Mouse (Mus musculus) liver, embryonic 16.5 days (tissue): ENCODE measurements around the gene Otud1. TPM values are rescaled to one million over a fixed set of nuclear protein-coding genes. Genes with fewer than 3 reads are reported as not detected.

Source experiments
- ATAC-seq: fragments of 200-750 bp; cut with Nextera tagmentation; 2 replicates; pipeline ENCODE4 v1.8.0; 2017; ENCODE audit warnings: low read depth, mild to moderate bottlenecking, moderate number of reproducible peaks, moderate library complexity
- H3K27ac ChIP-seq: fragments of 300-500 bp; sonication (generic); 2 replicates; pipeline ENCODE4 v1.5.1; 2014; ENCODE audit warnings: mild to moderate bottlenecking, low read length
- H3K27me3 ChIP-seq: fragments of 300-500 bp; sonication (generic); 2 replicates; pipeline ENCODE4 v1.6.1; 2014; ENCODE audit warnings: low read depth, low read length, mixed read lengths; ENCODE audit not compliant: control insufficient read depth, insufficient read depth
- H3K36me3 ChIP-seq: fragments of 300-500 bp; sonication (generic); 2 replicates; pipeline ENCODE4 v1.6.1; 2014; ENCODE audit warnings: mild to moderate bottlenecking; ENCODE audit not compliant: control insufficient read depth, insufficient read depth
- H3K4me1 ChIP-seq: fragments of 300-500 bp; sonication (generic); 2 replicates; pipeline ENCODE4 v1.6.1; 2014; ENCODE audit warnings: low read depth, low read length, mixed read lengths; ENCODE audit not compliant: control insufficient read depth
- H3K4me2 ChIP-seq: fragments of 300-500 bp; sonication (generic); 2 replicates; pipeline ENCODE4 v1.6.1; 2014; ENCODE audit warnings: low read depth, low read length, mixed read lengths
- H3K4me3 ChIP-seq: fragments of 300-500 bp; sonication (generic); 2 replicates; pipeline ENCODE4 v1.5.1; 2014; ENCODE audit warnings: low read depth, mild to moderate bottlenecking, low read length
- H3K9ac ChIP-seq: fragments of 300-500 bp; sonication (generic); 2 replicates; pipeline ENCODE4 v1.6.1; 2014; ENCODE audit warnings: low read depth, low read length
- H3K9me3 ChIP-seq: fragments of 300-500 bp; sonication (generic); replicated peaks from 2 replicates; pipeline ENCODE4 v1.6.1; 2016; ENCODE audit warnings: low read length; ENCODE audit not compliant: control insufficient read depth
- WGBS: fragments of 180-500 bp; shearing (Covaris S2); extraction: QIAGEN DNeasy Blood & Tissue Kit; methylation state at CpG from one replicate; pipeline ENCODE4 v1.1.7; 2014; ENCODE audit not compliant: insufficient replicate concordance; 5-methylcytosine and 5-hydroxymethylcytosine counted together
- polyA plus RNA-seq: library from polyadenylated mRNA; unstranded; fragments of >200 nt; fragmentation: Nextera tagmentation; extraction: Ambion mirVana; gene quantifications from 2 replicates; pipeline ENCODE4 v1.2.1, GENCODE M21; 2015

Otud1 gene
- polyA plus RNA-seq, 1 experiment from 2014 or later: 0.73 TPM

- H3K4me2 ChIP-seq: no peak overlapping the region
- H3K4me3 ChIP-seq: no peak overlapping the region
- no peak overlapping the region for H3K27ac ChIP-seq
- H3K9me3 ChIP-seq: no peaks in the 10 kb centered on the region
- H3K4me1 ChIP-seq: peaks cover 13% of the 10 kb centered on the region
- H3K27me3 ChIP-seq: no peaks in the 10 kb centered on the region
- no peaks in the 10 kb centered on the region for H3K36me3 ChIP-seq
- no peak for ATAC-seq
- H3K9ac ChIP-seq: no peak overlapping the region
Measured at GRCm38 (mm10) chr2:19703020-19703613, 45.6 kb downstream of the Otud1 start.

GRCm38 (mm10) chr2:19703670-19704069 lies 46.1 kb downstream of the Otud1 start:
- Histone ChIP-seq H3K27ac (no peak overlapping the region), H3K4me1 (peaks cover 13% of the 10 kb centered on the region), H3K27me3 (no peaks in the 10 kb centered on the region), H3K4me3 (no peak overlapping the region), H3K9me3 (no peaks in the 10 kb centered on the region), H3K36me3 (no peaks in the 10 kb centered on the region), H3K9ac (no peak overlapping the region), H3K4me2 (no peak overlapping the region)
- ATAC-seq: no peak
- WGBS: 53% methylated on average over 4 of the region's 4 CpGs

GRCm38 (mm10) chr2:19704272-19704671 lies 46.7 kb downstream of the Otud1 start:
- no peak for ATAC-seq
- no peak overlapping the region for H3K4me2 ChIP-seq

GRCm38 (mm10) chr2:19706886-19707285 lies 49.3 kb downstream of the Otud1 start:
- Histone ChIP-seq H3K9ac (no peak overlapping the region), H3K4me3 (no peak overlapping the region), H3K9me3 (no peaks in the 10 kb centered on the region), H3K27me3 (no peaks in the 10 kb centered on the region), H3K36me3 (no peaks in the 10 kb centered on the region), H3K4me2 (no peak overlapping the region), H3K27ac (no peak overlapping the region), H3K4me1 (no peaks in the 10 kb centered on the region; the same call in 1 of the 2 replicates)
- no peak for ATAC-seq
- 49% methylated on average over 4 of the region's 4 CpGs for WGBS

More at GRCm38 (mm10) chr2:19704272-19704671, 46.7 kb downstream of the Otud1 start:
- Histone ChIP-seq H3K27ac (no peak overlapping the region), H3K4me1 (peaks cover 13% of the 10 kb centered on the region), H3K9me3 (no peaks in the 10 kb centered on the region), H3K9ac (no peak overlapping the region), H3K27me3 (no peaks in the 10 kb centered on the region), H3K4me3 (no peak overlapping the region), H3K36me3 (no peaks in the 10 kb centered on the region)

Other genes with a start within 250 kb of the Otud1 start
- gene Ptf1a, start 212.1 kb upstream of the Otud1 start, polyA plus RNA-seq: 0.32 TPM in 1 of 2 replicates, not detected in the other
- not detected in 2 replicates for gene 4921504E06Rik, start 103.8 kb upstream of the Otud1 start, polyA plus RNA-seq